Mouse (Mus musculus) hindbrain, embryonic 12.5 days (tissue): ENCODE results near the gene Sh3rf3. TPM values are rescaled to one million over a fixed set of nuclear protein-coding genes. Genes with fewer than 3 reads are reported as not detected.

ENCODE experiments used
- ATAC-seq: fragments of 200-750 bp; cut with Nextera tagmentation; 2 replicates; pipeline ENCODE4 v1.8.0; 2017; ENCODE audit warnings: moderate TSS enrichment; ENCODE audit not compliant: low FRiP score
- H3K27ac ChIP-seq: fragments of 300-500 bp; sonication (generic); 2 replicates; pipeline ENCODE4 v1.5.1; 2016; ENCODE audit warnings: mild to moderate bottlenecking
- H3K27me3 ChIP-seq: fragments of 300-500 bp; sonication (generic); 2 replicates; pipeline ENCODE4 v1.6.1; 2016; ENCODE audit warnings: mild to moderate bottlenecking
- H3K36me3 ChIP-seq: fragments of 300-500 bp; sonication (generic); 2 replicates; pipeline ENCODE4 v1.6.1; 2016; ENCODE audit warnings: mild to moderate bottlenecking
- H3K4me1 ChIP-seq: fragments of 300-500 bp; sonication (generic); 2 replicates; pipeline ENCODE4 v1.6.1; 2016
- H3K4me2 ChIP-seq: fragments of 300-500 bp; sonication (generic); replicated peaks from 2 replicates; pipeline ENCODE4 v1.6.1; 2016; ENCODE audit warnings: mild to moderate bottlenecking
- H3K4me3 ChIP-seq: fragments of 300-500 bp; sonication (generic); 2 replicates; pipeline ENCODE4 v1.5.1; 2016; ENCODE audit warnings: mild to moderate bottlenecking
- H3K9ac ChIP-seq: fragments of 300-500 bp; sonication (generic); 2 replicates; pipeline ENCODE4 v1.6.1; 2016; ENCODE audit warnings: mild to moderate bottlenecking, moderate library complexity
- H3K9me3 ChIP-seq: fragments of 300-500 bp; sonication (generic); replicated peaks from 2 replicates; pipeline ENCODE4 v1.6.1; 2016; ENCODE audit warnings: mild to moderate bottlenecking
- WGBS: fragments of 180-500 bp; shearing (Covaris S2); methylation state at CpG from one replicate; pipeline ENCODE4 v1.1.7; 2016; 5-methylcytosine and 5-hydroxymethylcytosine counted together
- polyA plus RNA-seq: library from polyadenylated mRNA; unstranded; fragments of >200 nt; fragmentation: Nextera tagmentation; extraction: Ambion mirVana; gene quantifications from 2 replicates; pipeline ENCODE4 v1.2.1, GENCODE M21; 2016

Gene Sh3rf3
- polyA plus RNA-seq, 1 experiment from 2014 or later = 3.9 TPM

DNA sequence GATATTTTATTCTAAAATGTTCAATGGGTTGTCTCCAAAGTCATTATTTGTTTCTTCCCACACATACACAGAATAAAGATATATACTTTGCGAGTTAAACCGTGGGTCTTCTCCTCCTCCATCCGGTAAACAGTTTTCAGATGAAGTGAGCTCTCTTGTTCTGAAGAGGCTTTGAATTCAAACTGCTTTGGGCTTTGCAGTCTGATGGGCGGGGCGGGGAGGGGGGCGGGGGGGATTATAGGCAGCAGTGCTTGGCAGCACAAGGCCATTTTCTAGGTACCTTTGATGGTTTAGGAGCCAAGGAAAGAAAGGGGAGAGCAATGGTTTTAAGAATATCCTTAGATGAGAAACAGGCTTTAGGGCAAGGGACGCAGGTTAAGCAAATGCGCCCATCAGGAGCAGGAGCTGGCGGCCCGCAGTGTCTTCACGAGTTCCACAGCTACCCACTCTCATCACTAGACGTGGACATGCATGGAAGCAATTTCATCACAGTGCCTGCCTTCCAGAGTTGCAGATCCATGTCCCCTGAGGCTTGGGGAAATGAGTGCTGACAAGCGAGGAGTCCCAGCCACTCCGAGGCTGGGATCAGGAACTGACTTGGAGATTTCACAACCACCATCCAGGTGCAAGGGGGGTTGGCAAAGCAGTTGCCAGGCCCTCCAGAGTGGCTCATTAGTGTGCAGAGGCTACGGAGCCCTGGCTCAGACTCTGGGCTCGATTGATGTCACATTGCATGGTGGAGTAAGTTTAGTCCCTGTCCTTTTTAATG lies 77.7 kb downstream of the Sh3rf3 start:
- no peaks in the 10 kb centered on the region for H3K27me3 ChIP-seq
- no peak overlapping the region for H3K27ac ChIP-seq
- H3K9me3 ChIP-seq = no peaks in the 10 kb centered on the region
- peaks cover 4% of the 10 kb centered on the region for H3K4me1 ChIP-seq
- WGBS = 55% methylated on average over 16 of the region's 16 CpGs
- H3K4me2 ChIP-seq = no peak overlapping the region
- H3K4me3 ChIP-seq = no peak overlapping the region
- no peaks in the 10 kb centered on the region for H3K36me3 ChIP-seq
- ATAC-seq = no peak
- H3K9ac ChIP-seq = no peak overlapping the region

- Histone ChIP-seq H3K9me3 (no peaks in the 10 kb centered on the region), H3K9ac (no peak overlapping the region), H3K27me3 (no peaks in the 10 kb centered on the region), H3K27ac (no peak overlapping the region), H3K4me2 (no peak overlapping the region), H3K4me3 (no peak overlapping the region), H3K4me1 (peaks cover 4% of the 10 kb centered on the region), H3K36me3 (no peaks in the 10 kb centered on the region)
- 91% methylated on average over 5 of the region's 5 CpGs for WGBS
- ATAC-seq = no peak
Measured at GRCm38 (mm10) chr10:58895431-58895830, 82.3 kb downstream of the Sh3rf3 start.

GRCm38 (mm10) chr10:58897009-58897543 lies 83.9 kb downstream of the Sh3rf3 start:
- Histone ChIP-seq H3K9ac (no peak overlapping the region), H3K36me3 (no peaks in the 10 kb centered on the region), H3K9me3 (no peaks in the 10 kb centered on the region), H3K4me3 (no peak overlapping the region), H3K27me3 (no peaks in the 10 kb centered on the region), H3K4me2 (no peak overlapping the region), H3K4me1 (no peaks in the 10 kb centered on the region), H3K27ac (no peak overlapping the region)
- no peak for ATAC-seq
- 71% methylated on average over 3 of the region's 3 CpGs for WGBS

GRCm38 (mm10) chr10:58905253-58905652 lies 92.1 kb downstream of the Sh3rf3 start:
- H3K9ac ChIP-seq = no peak overlapping the region
- H3K4me3 ChIP-seq = no peak overlapping the region
- WGBS = 40% methylated on average over 6 of the region's 6 CpGs
- no peaks in the 10 kb centered on the region for H3K27me3 ChIP-seq
- no peak overlapping the region for H3K27ac ChIP-seq
- no peaks in the 10 kb centered on the region for H3K36me3 ChIP-seq
- H3K4me1 ChIP-seq = peaks cover 6% of the 10 kb centered on the region; the same call in 1 of the 2 replicates
- no peak overlapping the region for H3K4me2 ChIP-seq
- no peaks in the 10 kb centered on the region for H3K9me3 ChIP-seq
- ATAC-seq = no peak

GRCm38 (mm10) chr10:58907001-58907443 lies 93.9 kb downstream of the Sh3rf3 start:
- Histone ChIP-seq H3K27ac (no peak overlapping the region), H3K27me3 (no peaks in the 10 kb centered on the region), H3K4me1 (peaks cover 6% of the 10 kb centered on the region; the same call in 1 of the 2 replicates), H3K4me3 (no peak overlapping the region), H3K9me3 (no peaks in the 10 kb centered on the region), H3K36me3 (no peaks in the 10 kb centered on the region), H3K4me2 (no peak overlapping the region), H3K9ac (no peak overlapping the region)
- 51% methylated on average over 5 of the region's 5 CpGs for WGBS
- peak; percentile 43 for ATAC-seq

GRCm38 (mm10) chr10:58908451-58908850 lies 95.3 kb downstream of the Sh3rf3 start:
- ATAC-seq = no peak
- Histone ChIP-seq H3K4me1 (peaks cover 6% of the 10 kb centered on the region; the same call in 1 of the 2 replicates), H3K4me3 (no peak overlapping the region), H3K9ac (no peak overlapping the region), H3K36me3 (no peaks in the 10 kb centered on the region), H3K27ac (no peak overlapping the region), H3K4me2 (no peak overlapping the region), H3K27me3 (no peaks in the 10 kb centered on the region), H3K9me3 (no peaks in the 10 kb centered on the region)
- 85% methylated on average over 8 of the region's 8 CpGs for WGBS

GRCm38 (mm10) chr10:58915301-58916245 lies 102.4 kb downstream of the Sh3rf3 start:
- WGBS = 83% methylated on average over 8 of the region's 8 CpGs

DNA sequence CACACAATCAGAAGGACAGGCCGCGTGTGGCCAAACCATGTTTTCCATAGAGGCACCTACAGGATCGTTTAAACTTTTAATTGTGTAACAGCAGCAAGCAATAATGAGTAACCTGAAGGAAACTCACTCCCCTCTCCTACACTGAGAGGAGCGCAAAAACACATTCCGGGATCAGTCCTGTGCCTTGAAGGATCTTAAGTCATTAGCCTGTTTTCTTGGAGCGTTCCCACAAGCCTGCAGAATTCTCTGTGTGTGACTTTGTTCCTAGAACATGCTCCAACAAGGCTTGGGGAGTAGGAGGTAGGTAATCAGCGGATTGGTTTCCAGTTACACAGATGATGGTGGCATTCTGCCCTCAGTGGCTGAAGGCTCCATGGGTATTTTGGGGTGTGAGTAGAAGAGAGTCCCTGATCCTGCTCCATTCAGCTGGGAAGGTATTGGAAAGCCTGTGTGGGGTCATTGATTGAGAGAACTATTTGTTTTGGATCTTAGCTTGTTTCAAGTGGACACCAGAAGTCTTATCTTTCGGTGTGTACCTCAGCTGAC lies 108.6 kb downstream of the Sh3rf3 start:
- no peaks in the 10 kb centered on the region for H3K4me1 ChIP-seq
- no peak for ATAC-seq
- H3K9me3 ChIP-seq = no peaks in the 10 kb centered on the region
- 92% methylated on average over 8 of the region's 8 CpGs for WGBS
- no peak overlapping the region for H3K9ac ChIP-seq
- H3K4me3 ChIP-seq = no peak overlapping the region
- no peaks in the 10 kb centered on the region for H3K27me3 ChIP-seq
- H3K27ac ChIP-seq = no peak overlapping the region
- no peak overlapping the region for H3K4me2 ChIP-seq
- H3K36me3 ChIP-seq = no peaks in the 10 kb centered on the region

More at GRCm38 (mm10) chr10:58915301-58916245, 102.4 kb downstream of the Sh3rf3 start:
- Histone ChIP-seq H3K9me3 (no peaks in the 10 kb centered on the region), H3K4me3 (no peak overlapping the region), H3K9ac (no peak overlapping the region), H3K36me3 (no peaks in the 10 kb centered on the region), H3K27ac (no peak overlapping the region), H3K4me2 (no peak overlapping the region), H3K27me3 (no peaks in the 10 kb centered on the region), H3K4me1 (no peaks in the 10 kb centered on the region)
- no peak for ATAC-seq

GRCm38 (mm10) chr10:58922216-58922829 lies 109.2 kb downstream of the Sh3rf3 start:
- no peak overlapping the region for H3K9ac ChIP-seq
- no peaks in the 10 kb centered on the region for H3K4me1 ChIP-seq
- ATAC-seq = no peak

GRCm38 (mm10) chr10:58922993-58923392 lies 109.8 kb downstream of the Sh3rf3 start:
- Histone ChIP-seq H3K4me3 (no peak overlapping the region), H3K27me3 (no peaks in the 10 kb centered on the region), H3K9ac (no peak overlapping the region), H3K27ac (no peak overlapping the region), H3K4me1 (no peaks in the 10 kb centered on the region), H3K4me2 (no peak overlapping the region), H3K36me3 (no peaks in the 10 kb centered on the region), H3K9me3 (no peaks in the 10 kb centered on the region)
- ATAC-seq = no peak
- WGBS = 79% methylated on average over 2 of the region's 2 CpGs

More at GRCm38 (mm10) chr10:58922216-58922829, 109.2 kb downstream of the Sh3rf3 start:
- Histone ChIP-seq H3K4me2 (no peak overlapping the region), H3K27me3 (no peaks in the 10 kb centered on the region), H3K9me3 (no peaks in the 10 kb centered on the region), H3K36me3 (no peaks in the 10 kb centered on the region), H3K4me3 (no peak overlapping the region), H3K27ac (no peak overlapping the region)
- WGBS = 88% methylated on average over 6 of the region's 6 CpGs

- no peak overlapping the region for H3K9ac ChIP-seq
- H3K9me3 ChIP-seq = no peaks in the 10 kb centered on the region
- no peaks in the 10 kb centered on the region; the same call in 1 of the 2 replicates for H3K27me3 ChIP-seq
- no peak for ATAC-seq
- no peak overlapping the region for H3K27ac ChIP-seq
- no peak overlapping the region for H3K4me2 ChIP-seq
- no peaks in the 10 kb centered on the region for H3K36me3 ChIP-seq
- H3K4me1 ChIP-seq = peaks cover 6% of the 10 kb centered on the region
- no peak overlapping the region for H3K4me3 ChIP-seq
- 82% methylated on average over 5 of the region's 5 CpGs for WGBS
Measured at GRCm38 (mm10) chr10:58926578-58926977, 113.4 kb downstream of the Sh3rf3 start.
